Mouse (Mus musculus) retina, embryonic 14.5 days (tissue): ENCODE results near the gene Ptpn5.

Source experiments
- DNase-seq: peaks from one replicate; pipeline ENCODE4 v3.0.0-alpha.2; 2015; ENCODE audit warnings: low spot score

Gene Ptpn5

DNA sequence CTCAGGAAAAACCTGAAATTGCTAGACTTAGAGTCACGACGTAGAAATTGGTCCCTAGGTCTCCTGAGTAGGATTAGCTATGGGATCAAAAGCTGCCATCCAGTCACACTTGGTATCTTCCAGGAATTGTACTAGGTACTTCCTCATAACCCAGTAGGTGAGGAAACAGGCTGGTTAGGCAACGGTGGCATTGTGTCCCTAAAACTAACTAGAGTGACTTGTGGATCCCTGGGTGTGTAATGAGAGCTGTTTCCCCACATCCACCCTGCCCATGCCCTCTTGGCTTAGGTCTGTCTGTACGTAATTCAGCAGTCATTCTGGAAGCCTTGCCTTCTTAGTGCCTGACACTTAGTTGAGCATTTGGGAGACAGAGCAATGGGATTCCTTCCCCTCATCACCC lies 77.2 kb downstream of the Ptpn5 start:
- DNase-seq: no peak

GRCm38 (mm10) chr7:47055744-47056143 lies 77.7 kb downstream of the Ptpn5 start:
- no peak for DNase-seq

DNA sequence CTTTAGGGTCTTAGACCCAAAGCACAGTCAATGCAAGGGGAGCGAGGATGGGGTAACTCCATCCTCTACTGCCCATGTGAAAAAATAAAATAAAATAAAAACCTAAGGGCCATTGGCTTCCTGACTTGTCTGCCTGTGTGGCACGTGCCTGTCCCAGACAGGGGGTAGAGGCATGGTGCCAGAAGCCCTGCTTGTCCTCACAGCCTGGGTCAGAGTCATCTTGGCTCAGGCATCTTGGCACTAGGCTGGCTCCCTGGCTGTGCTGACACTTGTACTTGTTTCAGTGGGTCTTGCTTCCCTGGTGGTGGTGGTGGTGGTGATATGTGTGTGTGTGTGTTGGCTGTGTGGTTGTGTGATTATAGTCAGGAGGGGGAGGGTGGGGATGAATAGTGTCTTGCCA lies 78.8 kb downstream of the Ptpn5 start:
- no peak for DNase-seq

DNA sequence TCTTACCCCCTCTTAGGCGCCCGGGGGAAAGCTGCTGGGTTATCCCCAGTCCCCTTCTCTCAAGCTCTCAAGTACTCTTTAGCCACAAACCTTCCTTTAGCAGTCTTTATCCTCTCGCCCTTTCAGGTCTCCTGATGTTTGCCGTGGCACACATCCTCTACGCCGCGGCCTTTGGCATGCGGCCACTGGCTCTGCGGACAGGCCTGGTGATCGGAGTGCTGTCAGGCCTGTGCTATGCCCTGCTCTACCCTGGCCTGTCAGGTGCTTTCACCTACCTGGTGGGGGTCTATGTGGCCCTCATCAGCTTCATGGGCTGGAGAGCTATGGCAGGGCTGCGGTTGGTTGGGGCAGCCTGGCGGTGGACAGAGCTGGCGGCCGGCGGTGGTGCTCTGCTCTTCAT lies 80.2 kb downstream of the Ptpn5 start:
- DNase-seq: no peak

DNA sequence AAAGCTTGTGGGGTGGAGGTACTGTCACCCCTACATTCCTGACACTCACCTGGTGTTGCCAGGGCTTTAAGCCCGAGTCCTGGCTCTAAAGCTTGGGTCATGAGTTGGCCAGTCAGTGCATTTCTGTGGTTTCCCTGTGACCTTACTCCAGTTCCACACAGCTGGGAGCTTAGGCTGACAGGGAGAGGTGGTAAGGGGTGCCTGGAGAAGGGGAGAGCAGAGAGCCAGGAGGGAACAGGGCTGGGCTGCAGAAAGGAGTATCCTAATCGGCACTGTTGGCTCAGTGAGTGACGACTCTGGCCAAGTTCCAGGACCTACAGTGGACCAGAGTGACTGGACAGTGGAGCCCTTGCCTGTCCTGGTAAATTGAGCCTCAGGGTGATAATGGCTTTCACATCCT lies 81.2 kb downstream of the Ptpn5 start:
- no peak for DNase-seq

DNA sequence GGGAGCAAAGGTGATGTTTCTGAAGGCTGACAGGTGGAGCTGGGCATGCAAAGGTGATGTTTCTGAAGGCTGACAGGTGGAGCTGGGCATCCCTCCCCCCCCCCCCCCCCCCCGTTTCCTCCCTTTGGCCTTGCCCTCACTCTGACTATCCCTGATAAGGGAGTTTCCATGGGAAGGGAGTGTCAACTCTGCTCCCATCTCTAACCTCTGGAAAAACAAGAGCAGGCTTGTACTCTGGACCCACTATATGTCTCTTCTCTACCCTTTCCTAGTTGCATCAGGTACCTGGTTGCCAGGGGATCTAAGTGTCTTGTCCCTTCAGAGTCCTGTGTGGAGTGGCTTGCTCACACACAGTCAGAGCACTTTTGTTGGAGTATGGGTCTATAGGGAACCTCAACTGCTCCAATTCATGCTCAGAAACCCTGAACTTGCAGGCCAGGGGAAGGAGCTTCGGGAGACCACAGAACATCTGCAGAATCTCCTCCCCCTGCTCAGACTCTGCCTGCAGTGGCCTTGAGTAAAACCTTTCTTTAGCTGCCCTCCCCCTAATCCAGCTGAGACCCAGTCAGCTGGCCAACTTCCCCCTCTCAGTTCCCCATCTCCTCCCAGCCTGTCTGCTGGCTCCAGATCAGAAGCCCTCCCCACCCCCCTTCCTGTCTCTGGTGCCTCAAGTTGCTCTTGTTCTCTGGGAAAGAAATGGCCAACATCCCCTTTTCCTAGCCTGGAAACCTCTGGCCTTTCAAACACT lies 81.9 kb downstream of the Ptpn5 start:
- no peak for DNase-seq

GRCm38 (mm10) chr7:47050766-47051165 lies 82.7 kb downstream of the Ptpn5 start:
- DNase-seq: no peak

DNA sequence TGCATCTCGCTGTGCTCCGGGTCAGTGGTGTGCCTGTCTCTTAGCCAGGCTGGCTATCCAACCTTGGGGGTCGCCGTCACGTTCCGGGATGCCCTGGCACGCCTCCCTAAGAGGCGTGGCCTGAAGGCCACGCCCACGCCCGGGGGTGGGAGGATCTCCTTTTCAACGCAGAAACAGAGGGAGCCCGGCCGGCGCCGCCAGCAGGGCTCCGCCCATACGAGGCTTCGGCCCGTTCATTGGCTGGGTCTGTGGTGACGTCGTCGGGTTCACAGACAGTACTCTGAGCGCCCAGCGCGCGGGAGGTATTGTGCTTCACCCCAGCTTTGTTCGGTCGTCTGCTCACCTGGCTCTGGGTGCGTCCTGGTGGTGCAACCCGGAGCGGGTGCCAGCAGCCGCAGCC lies 83.1 kb downstream of the Ptpn5 start, which contains the start of gene Tmem86a:
Gene Tmem86a (plus strand): TSS at position 236 of the 400 bp plus-strand sequence.
- DNase-seq: peak; percentile 98

- DNase-seq: no peak
Observed at GRCm38 (mm10) chr7:47042823-47043490, 90.5 kb downstream of the Ptpn5 start.

DNA sequence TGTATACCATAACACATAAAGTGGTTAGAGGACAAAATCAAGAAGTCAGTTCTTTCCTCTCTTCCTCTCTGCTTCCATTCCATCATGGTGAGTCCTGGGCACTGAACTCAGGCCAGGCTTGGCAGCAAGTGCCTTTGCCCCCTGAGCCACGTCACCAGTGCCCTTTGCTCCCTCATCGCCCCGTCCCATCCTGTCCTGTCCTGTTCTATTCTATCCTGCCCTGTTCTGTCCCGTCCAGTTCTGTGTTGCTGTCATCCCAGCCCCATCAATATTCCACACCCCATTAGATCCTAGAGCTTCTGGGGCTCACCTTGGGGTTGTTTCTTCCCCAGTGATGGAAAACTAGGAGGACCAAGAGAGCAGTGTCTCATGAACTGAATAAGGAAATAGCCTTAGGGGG lies 91.4 kb downstream of the Ptpn5 start:
- no peak for DNase-seq

DNA sequence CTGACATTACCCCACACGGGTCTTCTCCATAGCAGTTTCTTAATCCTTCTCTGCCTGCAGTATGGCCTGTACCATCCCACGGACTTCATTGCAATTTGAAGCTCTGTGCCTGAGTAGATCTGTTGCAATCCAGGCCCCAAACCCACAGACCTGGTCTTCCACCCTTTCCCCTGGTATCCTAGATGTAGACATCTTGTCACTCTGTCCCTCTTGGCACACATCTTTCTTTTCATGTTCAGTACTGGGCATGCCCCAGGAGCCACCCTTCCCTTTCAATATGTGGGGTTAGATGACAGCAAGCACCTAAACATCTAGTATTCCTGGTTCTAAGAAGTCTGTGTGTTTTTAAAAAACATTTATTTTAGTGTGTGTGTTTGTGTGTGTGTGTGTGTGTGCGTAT lies 91.8 kb downstream of the Ptpn5 start:
- no peak for DNase-seq

DNA sequence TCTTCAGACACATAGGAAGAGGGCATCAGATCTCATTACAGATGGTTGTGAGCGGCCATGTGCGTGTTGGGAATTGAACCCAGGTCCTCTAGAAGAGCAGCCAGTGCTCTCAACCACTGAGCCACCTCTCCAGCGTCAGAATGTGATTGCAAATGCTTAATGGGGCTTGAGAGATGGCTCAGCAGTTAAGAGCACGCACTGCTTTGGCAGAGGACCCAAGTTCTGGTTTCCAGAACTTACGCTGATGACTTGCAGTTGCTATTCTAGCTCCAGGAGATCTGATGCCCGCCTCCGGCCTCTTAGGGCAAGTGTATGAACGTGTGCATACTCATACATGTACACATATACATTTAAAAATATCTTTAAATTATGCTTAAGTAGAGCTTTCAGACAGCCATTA lies 98.1 kb downstream of the Ptpn5 start:
- no peak for DNase-seq

GRCm38 (mm10) chr7:47034785-47035384 lies 98.6 kb downstream of the Ptpn5 start:
- no peak for DNase-seq

- DNase-seq: no peak
Observed at GRCm38 (mm10) chr7:47031371-47031770, 102.1 kb downstream of the Ptpn5 start.

- DNase-seq: no peak
Observed at GRCm38 (mm10) chr7:47030517-47031193, 102.8 kb downstream of the Ptpn5 start.
